Mouse (Mus musculus) sigmoid colon, adult 10 weeks (tissue): ENCODE measurements around the gene Apoa1. TPM values are rescaled to one million over a fixed set of nuclear protein-coding genes. Genes with fewer than 3 reads are reported as not detected.

Source experiments
- polyA plus RNA-seq: library from polyadenylated mRNA; stranded (reverse); fragments of 350-450 nt; fragmentation: Illumina TruSeq; extraction: RNeasy Lipid Tissue Mini Kit (QIAGEN cat#74804); gene quantifications from one replicate; pipeline ENCODE4 v1.2.3, GENCODE M21; 2014; ENCODE audit warnings: low read depth, low replicate concordance

The Apoa1 gene
- not detected for polyA plus RNA-seq

GRCm38 (mm10) chr9:46228491-46228890 lies at the start of gene Apoa1:
Apoa1 (plus strand) TSS chr9:46228580.

GRCm38 (mm10) chr9:46235596-46235648 lies 7.0 kb downstream of the Apoa1 start, which contains the start of gene Apoc3:
Apoc3 (minus strand) TSS chr9:46235636.

GRCm38 (mm10) chr9:46240526-46241153 lies 12.3 kb downstream of the Apoa1 start, which contains the start of gene Apoa4:
Apoa4 (plus strand) TSS chr9:46240696.

GRCm38 (mm10) chr9:46268343-46268873 lies 40.0 kb downstream of the Apoa1 start, which contains the start of gene Apoa5:
Apoa5 (plus strand) TSS chr9:46268633.

GRCm38 (mm10) chr9:46272677-46273454 lies 44.5 kb downstream of the Apoa1 start, which contains the start of gene Zpr1:
Zpr1 (plus strand) TSS chr9:46273064.

Other genes starting within 250 kb of the Apoa1 start
- 61.6 TPM for gene Pafah1b2, start 215.9 kb upstream of the Apoa1 start, polyA plus RNA-seq
- gene Sik3, start 215.8 kb upstream of the Apoa1 start, polyA plus RNA-seq = 7.3 TPM
- gene Apoc3, start 7.1 kb downstream of the Apoa1 start, polyA plus RNA-seq = not detected
- gene Apoa4, start 12.1 kb downstream of the Apoa1 start, polyA plus RNA-seq = not detected
- not detected for gene Apoa5, start 40.1 kb downstream of the Apoa1 start, polyA plus RNA-seq
- gene Zpr1, start 44.5 kb downstream of the Apoa1 start, polyA plus RNA-seq = 10.0 TPM
- 2.5 TPM for gene Bud13, start 54.4 kb downstream of the Apoa1 start, polyA plus RNA-seq
- not detected for gene 4931429L15Rik, start 91.4 kb downstream of the Apoa1 start, polyA plus RNA-seq